Mouse (Mus musculus): ENCODE data around the gene Sfmbt2.

Gene Sfmbt2

DNA sequence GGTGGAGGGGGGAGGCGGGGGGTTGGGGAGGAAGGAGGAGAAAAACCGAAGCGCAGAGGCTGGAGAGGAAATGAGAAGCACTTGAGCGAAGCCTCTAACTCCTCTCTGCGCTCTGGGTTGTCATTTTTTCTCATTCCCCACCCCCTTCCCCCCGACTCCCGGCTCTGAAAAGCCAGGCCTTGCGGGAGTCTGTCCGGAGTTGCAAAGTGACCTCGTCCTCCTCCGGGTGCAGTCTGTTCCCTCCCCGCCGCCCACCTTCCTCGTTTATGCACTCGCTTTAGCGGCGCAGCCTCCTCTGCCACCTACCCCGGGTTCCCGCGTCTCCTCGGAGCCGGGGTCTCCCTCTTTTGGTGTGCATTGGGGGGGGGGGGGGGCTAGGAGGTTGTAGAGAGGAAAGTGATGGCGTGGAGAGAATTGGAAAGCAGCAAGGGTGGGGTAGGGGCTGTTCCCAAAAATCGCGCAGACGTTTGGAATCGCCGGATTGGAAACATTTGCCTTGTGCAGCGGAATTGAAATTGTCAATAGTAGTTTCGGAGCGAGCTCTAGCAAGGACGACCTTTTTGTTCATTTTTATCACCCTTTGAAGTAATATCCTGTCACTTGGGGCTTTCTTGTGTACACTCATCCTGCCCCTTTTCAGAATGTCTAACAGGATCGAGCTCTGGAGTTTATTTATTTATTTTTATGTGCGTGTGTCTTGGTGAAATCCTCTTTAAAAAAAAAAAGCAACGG lies 2.6 kb downstream of the Sfmbt2 start:
- DNase-seq = peak in 1 of 2 experiments; percentile 25

DNA sequence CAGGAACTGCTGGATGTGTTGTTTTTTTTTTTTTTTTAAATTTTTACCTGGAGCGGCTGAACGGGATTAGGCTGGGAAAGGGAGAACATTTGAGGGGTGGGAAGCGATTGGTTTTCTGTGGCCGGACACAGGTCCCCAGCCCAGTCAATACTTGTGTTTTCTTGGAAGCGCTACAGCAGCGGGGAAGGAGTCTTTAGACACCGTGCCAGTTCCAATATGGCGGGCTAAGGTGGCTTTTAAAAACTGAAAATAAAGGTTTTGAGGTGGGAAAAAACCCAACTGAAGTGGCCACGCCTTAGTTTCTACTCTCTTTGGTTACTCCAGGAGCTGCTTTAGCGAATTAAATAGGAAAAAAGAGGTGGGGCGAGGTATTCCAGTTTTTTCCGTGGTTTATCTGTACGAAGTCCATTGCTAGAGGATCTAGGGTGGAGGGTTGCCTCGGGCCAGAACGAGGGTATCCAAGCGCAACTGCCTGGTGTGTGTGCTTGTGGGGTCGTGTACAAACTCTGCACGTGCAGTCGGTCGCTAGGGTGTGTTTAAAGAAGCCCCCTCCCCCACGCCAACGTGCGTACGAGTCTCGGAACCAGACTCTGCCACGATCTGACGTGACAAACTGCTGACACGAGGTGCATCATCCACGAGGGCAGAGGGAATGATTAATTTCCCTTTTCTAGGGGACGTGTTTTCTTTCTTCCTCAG lies 3.3 kb downstream of the Sfmbt2 start:
- DNase-seq = peak in 1 of 2 experiments; percentile 14

DNA sequence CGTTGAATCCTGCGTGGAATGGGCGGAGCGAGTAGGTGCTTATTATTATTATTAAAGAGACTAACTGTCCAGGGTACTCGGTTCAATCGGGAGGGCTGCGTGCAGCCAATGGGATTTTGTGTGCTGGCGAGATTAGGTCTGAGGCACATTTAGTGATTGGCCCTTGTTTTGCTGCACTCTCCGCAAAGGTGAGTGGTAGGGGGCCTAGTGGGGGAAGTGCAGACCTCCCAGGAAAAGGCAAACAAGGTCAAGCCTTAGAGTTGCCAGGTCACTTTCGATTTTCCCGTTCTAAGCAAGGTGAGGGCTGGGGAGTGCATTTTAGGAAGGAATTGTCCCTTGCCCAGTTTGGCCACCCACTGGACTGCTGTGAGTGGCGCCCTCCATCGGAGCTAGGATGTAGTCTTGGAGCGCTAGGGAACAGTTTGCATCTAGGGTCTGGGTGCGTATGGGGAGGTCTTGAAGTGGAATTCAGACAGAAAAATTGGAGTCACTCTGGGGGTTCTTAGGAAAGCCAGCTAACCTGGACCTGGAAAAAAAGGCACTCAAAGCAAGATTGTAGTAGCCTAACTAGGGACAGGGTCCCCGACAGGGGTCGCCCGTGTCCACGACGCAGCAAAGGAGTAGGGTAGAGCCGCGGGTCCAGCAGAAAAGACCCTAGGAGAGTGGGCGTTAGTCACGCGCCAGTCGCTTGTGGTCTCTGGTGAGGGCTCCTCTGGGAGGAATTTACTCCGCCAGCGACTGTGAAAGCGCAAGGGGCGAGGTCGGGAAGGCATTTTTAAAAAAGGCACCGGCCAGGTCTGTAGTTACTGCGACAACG lies 4.1 kb downstream of the Sfmbt2 start:
- DNase-seq = peak in 1 of 2 experiments; percentile 50

DNA sequence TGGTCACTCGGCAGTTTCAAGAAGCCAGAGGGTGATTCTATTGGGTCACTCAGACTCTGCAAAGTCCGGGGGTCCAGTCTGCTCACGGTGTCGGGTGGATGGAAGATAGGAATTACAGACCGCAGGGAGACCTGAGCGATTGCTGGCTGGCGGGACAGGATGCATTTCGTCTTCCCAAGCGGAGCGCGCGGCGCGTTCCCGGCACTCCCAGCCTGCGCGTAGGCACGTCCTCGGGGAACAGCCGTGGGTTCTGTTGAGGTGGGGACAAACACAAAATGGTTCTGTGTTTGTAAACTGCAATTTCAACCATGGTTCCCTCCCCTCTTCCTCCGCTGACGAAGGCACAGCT lies 4.7 kb downstream of the Sfmbt2 start:
- peak in 1 of 2 experiments; percentile 28 for DNase-seq

DNA sequence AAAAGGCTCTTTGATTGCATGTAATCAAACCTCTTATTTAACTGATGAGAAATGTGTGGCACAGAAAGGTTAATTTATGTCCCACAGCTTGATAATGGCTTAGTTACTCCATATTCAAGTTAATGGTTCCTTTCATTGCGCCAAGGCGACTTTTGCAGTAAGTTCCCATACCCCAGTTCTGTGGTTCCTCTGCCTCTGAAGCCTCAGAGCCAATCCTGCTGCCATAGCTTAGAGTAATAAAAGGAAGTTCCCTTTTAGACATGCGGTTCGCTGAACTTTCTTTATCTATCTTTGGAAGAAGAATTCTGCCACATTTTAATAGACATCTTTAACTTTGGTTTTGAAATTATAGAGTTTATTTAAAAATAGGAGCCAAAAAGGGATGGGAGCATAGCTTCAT lies 19.7 kb downstream of the Sfmbt2 start:
- no peak for DNase-seq

DNA sequence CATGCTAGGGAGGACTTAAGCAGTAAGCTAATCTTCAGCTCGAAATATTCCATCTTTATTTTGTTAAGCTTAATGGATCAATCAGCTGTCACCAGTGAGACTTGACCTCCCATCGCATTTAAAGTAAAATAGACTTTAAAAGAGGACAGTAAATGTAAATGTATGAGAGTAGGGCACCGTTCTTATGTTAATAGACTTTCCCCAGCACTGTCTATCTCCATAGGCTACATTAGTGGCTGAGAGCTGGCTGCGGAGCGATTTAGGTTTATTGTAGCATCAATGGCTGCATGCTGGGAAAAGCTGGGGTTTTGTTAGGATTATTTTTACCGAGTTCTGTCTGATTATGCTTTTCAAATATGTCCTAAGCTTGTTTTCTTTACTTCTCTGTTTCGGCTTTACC lies 20.5 kb downstream of the Sfmbt2 start:
- DNase-seq = no peak

DNA sequence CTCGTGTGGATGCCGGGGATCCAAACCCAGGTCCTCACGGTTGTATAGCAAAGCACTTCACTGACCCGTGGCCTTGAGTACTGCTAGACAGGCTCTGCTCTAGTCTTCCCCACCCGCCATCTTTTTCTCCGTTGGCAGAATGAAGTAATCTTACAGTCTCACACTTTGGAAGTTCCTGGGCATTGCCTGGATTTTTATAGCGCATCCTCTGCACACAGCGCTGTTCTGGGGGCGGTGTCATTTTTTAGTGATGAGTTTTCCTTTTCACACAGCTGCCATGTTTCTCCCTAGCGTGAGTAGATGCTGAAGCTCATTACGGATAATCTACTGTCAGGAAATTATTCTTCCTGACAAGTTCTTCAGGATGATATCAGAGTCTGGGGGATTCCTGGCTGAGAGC lies 24.8 kb downstream of the Sfmbt2 start:
- no peak for DNase-seq

DNA sequence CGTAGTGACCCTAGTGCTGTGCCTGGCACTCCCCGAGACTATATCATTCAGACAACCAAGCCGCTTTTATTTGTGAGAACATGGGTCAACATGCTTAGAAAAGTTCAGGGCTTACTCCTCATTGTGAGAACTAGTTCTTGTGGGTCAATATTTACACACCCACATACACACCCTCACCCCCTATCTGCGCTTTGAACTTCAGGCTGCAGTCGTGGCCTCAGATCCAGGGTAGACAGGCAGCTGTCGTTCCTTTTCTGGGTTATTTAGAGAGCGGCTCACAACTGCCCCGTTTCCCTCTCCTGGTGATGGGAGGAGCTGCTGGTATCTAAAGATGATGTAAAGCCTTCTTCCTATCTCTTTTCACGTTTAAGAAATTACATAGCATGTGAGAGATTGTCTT lies 27.5 kb downstream of the Sfmbt2 start:
- no peak for DNase-seq

DNA sequence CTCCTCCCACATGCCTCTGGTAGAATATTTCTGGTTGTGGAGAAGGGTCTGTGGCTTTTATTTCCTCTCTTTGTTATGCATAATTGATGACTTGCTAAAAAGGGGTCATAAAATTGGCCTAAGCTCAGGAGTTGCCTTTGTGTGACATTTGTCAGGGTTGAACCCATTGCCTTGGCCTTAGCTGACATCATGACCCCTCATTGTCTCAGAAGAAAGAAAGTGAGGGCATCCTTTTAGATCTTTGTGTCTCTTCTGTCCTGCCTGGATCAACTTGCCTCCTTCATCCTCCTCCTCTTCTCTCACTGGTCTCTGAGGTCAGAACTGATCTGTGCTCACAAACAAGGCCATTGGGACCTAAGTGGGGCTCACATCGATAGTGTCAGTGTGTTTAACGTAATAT lies 35.8 kb downstream of the Sfmbt2 start:
- no peak for DNase-seq

DNA sequence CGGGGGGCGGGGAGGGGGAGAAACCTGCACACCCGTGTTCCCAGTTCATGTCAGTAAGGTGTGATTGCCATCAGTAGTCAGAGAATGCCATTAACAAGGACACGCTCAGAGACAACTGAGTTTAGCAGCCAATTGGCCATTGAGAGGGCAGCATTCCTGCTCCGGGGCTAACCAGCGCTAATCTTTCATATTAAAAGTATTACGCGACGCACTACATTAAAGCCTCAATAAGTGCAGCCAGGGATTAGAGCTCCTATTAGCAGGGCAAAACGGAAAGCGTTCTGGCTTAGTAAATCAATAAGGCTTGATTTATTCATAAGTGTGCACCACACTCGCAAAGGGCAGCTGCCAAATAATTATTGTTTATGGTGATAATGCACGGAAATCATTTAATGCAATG lies 39.1 kb downstream of the Sfmbt2 start:
- DNase-seq = no peak

DNA sequence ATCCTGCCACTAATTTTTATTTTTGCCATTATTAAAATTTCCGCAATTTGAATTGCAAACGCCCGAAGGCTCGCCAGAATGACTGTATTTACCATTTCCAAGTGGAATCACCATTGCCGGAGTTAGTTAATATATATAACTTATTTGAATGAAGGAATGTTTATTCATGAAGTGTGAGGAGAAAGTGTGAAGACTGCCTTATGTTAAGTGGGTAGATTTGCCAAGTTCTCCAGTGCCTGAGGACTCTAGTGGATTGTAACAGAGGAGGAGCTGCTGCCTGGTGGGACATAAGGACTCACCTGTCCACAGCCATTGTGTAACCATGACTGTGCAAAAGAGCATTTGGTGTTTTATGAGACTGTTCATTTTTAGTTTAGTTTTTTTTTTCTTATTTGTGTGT lies 39.8 kb downstream of the Sfmbt2 start:
- no peak for DNase-seq

DNA sequence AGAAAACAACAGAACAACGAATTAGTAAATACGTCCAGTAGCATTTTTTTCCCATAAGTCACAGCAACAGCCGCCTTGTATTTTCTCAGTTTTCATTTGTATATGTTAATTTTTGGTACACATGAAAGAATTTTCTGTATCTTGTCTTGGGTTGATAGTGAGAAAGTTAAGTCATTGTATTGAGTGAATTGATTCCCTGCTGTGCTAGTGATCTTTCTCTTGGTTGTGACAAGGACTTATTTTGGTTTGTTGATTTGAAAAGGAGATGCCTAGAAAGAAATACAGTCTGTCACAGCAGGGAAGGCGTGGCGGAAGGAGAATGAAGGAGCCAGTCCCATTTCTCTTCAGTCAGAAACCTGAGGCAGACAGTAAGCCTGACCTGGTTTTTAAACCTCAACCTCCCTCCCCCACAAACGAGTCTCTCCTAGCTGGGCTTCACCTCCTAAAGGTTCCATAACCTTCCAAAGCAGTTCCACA lies 50.7 kb downstream of the Sfmbt2 start:
- no peak for DNase-seq

DNA sequence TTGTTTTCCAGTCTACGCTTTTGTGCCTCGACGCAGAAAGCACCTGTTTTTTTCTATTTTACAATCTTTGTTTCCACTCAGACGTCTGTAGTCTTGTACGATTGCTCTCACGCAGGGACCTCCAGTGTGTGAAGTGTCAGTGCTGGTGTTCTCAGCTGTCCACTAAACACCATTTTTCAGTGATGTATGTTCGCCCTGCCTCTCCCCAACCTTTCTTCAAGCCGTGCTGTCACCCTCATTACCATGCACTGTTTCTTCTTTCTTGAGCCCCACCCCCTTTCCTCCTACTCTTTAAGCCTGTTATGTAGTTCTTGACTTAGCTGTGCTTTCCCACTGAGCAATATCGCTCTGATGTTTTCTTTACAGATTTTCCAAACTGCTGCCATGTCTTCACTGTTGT lies 67.0 kb downstream of the Sfmbt2 start:
- DNase-seq = no peak

DNA sequence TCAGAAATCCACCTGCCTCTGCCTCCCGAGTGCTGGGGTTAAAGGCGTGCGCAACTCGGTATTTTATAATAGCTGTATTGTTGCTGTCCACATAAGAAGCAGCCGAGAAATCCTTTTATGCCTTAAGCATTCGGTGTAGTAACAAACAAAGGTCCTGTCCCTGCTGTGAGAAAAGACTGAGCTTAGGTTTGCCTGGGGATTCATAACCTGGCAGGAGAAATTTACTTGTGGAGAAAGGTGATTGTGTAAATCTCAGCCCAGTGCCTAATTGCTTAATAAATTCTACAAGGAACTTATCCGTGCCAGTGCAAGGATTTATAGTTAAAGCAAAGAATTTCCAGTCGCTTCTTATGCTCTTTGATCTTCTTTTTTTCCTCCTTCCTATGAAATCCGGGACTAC lies 71.5 kb downstream of the Sfmbt2 start:
- DNase-seq = no peak

DNA sequence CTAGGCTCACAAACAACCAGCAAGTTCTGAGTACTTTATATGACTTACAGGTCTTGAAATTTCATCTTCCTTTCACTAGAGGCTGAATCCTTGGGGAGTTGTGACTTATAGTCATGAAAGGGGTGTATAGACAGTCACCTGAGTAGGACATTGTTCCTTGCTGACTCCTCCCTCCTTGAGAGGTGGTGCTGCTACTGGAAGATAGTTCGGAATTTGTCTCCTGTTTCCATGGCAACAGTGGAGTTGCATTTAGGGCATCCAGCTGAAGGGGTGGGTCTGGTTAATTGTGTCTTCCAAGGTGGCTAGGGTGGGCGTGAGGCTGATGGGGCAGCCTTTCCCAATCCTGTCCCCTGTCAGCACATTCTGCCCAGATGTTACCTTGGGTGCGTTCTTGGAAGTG lies 83.3 kb downstream of the Sfmbt2 start:
- no peak for DNase-seq

DNA sequence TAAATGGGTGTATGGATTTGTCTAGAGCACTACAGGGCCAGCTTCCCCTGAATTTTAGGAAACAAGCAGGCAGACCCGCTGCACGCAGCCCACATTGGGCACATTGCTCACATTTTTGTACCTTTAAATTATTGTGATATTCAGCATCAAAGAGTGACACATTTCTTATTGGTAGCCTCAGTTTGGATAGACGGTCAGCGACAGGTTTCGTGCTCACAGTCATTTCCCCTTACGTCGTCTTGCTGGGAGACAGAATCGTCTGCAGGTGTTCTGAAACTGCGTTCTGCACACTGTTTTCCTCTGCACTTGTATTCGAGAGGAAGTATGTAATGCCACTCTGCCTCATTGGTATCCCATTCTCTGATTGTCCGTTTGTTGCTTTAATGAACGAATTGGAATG lies 88.0 kb downstream of the Sfmbt2 start:
- no peak for DNase-seq

DNA sequence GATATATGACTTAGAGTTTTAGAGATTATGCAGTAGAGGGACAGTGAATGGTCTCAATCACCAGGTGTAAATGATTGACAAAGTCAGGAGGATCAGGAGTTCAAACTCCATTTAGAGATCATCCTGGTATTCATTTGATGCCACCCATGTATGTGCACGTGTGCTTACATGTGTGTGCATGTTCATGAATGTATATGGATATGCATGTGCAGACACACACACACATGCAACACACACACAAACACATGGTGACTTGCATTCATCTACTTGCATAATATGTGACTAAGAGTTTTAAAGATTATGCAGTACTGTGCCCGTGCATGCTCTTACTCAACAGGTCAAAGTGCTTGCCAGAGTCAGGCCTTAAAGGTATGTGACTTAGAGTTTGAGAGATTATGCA lies 146.2 kb downstream of the Sfmbt2 start:
- peak; percentile 22 to 45 for DNase-seq

DNA sequence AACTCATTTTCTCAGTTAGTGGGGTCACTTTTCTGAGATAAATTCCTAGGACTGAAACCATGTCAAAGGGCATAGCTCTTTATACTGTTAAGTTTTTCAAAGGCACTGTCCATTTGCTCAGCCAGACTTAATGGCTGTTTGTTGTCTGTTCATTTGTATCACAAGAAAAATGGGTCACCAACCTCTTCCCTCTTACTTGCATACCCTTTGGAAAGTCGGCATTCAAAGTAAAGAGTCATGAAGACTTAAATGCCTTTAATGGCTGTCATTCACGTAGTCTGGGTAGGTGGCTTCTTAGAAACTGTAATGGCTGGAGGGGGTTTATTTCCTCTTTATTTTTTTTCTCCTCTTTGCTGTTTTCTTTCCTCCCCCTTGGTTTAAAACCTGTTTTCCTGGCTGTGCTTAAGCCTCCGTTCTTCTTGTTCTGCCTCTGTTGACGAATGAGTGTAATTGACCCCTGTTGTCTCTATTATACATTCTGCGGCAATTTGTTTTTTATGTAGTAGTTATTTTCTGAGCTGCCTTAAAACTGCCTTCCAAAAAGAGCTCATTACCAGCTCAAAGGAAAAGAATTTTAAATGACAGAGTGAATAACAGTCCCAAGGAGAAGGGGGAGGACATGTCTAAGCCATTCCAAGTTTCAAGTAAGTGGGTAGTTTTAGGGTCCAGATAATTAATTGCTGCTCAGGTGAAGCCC lies 151.6 kb downstream of the Sfmbt2 start:
- DNase-seq = no peak

DNA sequence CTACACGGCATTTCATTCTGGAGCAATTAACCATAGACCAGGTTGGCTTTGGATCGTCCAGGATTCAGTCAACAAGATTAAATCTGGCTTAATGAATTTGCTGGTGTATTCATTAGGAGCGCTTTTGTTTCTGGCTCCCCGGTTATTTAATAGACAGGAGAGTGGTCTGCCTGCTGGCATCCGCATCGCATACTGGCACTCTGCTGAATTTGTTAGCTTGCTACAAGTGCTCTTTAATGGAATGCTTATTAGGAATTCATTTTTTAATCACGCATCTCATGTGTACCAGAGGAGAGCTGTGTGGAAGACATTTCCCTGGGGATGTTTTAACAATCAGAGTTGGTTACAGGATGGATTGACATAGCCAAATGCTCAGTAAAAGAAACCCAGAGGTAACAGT lies 155.3 kb downstream of the Sfmbt2 start:
- no peak for DNase-seq

DNA sequence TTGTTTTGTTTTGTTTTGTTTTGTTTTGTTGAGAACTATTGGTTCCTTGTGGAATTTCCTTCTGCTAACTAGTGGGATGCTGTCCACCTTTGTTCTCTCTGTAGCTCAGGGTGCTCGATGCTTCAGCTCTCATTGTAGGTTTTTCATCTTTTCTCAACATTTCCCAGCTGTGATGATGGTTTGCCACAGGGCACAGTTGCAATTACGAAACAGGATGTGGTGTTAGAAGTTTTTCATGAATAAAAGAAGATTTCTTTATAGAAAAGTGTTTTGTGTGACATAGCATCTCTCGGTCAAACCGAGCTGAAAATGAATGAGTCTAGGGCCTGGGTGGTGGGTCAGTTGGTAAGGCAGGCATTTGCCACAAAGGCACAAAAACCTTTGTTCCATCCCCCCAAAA lies 171.5 kb downstream of the Sfmbt2 start:
- DNase-seq = no peak

DNA sequence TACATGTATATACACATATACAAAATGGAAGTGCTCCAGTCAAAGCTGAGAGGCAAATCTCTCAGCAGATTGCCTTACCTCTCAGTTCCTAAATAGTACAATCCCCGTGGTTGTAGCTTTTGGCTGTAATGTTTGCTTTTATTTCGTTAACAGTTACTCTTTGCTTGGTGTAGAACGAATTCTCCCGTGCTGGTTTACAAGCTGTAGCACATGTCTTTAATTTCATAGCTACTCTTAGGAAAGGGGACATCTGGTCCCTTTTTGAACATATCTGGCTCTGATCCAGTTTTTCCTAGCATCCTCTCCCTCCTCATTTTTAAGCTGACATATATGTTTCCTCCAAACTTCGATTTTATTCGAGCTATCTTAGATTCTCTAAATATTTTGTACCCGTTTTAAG lies 172.1 kb downstream of the Sfmbt2 start:
- DNase-seq = no peak

DNA sequence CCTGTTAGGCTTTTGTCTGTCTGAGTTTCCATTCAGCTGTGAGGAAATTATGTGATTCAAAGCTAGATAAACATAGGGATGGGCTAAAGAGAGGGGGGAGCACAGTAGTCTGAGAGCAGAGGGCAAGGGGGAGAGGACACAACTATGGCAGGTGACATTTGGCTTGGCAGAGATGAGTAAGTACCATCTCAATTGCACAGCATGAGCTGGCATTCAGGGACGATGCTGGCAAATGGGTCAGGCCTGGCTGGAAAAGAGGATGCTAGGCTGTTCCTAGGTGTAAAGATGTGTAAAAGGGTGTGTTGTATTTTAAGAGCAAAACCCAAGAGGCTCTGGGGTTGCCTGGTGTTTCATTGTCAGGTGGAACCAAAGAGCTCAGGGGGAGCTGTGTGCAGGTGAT lies 188.5 kb downstream of the Sfmbt2 start:
- no peak for DNase-seq

DNA sequence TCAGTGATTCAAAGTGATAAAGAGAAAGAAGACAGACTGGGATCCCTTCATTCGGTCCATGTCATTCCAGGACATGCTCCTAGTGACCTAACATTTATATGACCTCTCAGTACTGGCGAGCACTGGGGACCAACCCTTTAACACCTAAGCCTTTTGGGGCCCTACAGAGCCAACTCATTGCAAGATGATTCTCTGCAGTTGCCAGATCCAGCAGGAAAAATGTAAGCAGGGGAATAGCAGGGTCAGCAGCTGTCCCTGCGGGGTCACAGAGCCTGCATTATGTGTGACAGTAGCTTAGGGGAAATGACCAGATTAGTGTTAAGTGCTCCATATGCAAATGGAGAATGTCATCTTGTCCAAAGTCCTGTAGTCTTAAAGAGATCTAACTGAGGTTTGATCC lies 195.2 kb downstream of the Sfmbt2 start:
- DNase-seq = no peak

Measured in kidney, postnatal 36 days (tissue).